Mouse (Mus musculus) embryonic facial prominence, embryonic 11.5 days (tissue): Measurements from ENCODE around the gene Tcea3. TPM values are rescaled to one million over a fixed set of nuclear protein-coding genes. Genes with fewer than 3 reads are reported as not detected.

ENCODE experiments used
- ATAC-seq: fragments of 200-750 bp; cut with Nextera tagmentation; replicated peaks from 2 replicates; pipeline ENCODE4 v1.8.0; 2017; ENCODE audit warnings: low read depth; ENCODE audit not compliant: insufficient number of reproducible peaks, low FRiP score, low TSS enrichment
- DNase-seq: peaks from one replicate; pipeline ENCODE4 v3.0.0-alpha.2; 2015; ENCODE audit warnings: low spot score
- H3K27ac ChIP-seq: fragments of 300-500 bp; sonication (generic); replicated peaks from 2 replicates; pipeline ENCODE4 v1.5.1; 2014; ENCODE audit warnings: mild to moderate bottlenecking, low read depth, low read length, control low read depth
- H3K27me3 ChIP-seq: fragments of 300-500 bp; sonication (generic); 2 replicates; pipeline ENCODE4 v1.6.1; 2014; ENCODE audit warnings: mild to moderate bottlenecking, low read length, moderate library complexity, mixed read lengths; ENCODE audit not compliant: control insufficient read depth, insufficient read depth
- H3K36me3 ChIP-seq: fragments of 300-500 bp; sonication (generic); replicated peaks from 2 replicates; pipeline ENCODE4 v1.6.1; 2014; ENCODE audit warnings: low read depth, mild to moderate bottlenecking, low read length, moderate library complexity, mixed read lengths; ENCODE audit not compliant: control insufficient read depth, insufficient read depth
- H3K4me1 ChIP-seq: fragments of 300-500 bp; sonication (generic); 2 replicates; pipeline ENCODE4 v1.6.1; 2014; ENCODE audit warnings: low read length, mixed read lengths; ENCODE audit not compliant: control insufficient read depth, insufficient read depth
- H3K4me2 ChIP-seq: fragments of 300-500 bp; sonication (generic); 2 replicates; pipeline ENCODE4 v1.6.1; 2014; ENCODE audit warnings: low read depth, mild to moderate bottlenecking, control low read depth, low read length, moderate library complexity
- H3K4me3 ChIP-seq: fragments of 300-500 bp; sonication (generic); 2 replicates; pipeline ENCODE4 v1.5.1; 2014; ENCODE audit warnings: low read depth, low read length, control low read depth
- H3K9ac ChIP-seq: fragments of 300-500 bp; sonication (generic); replicated peaks from 2 replicates; pipeline ENCODE4 v1.6.1; 2014; ENCODE audit warnings: mild to moderate bottlenecking, control low read depth, low read length
- H3K9me3 ChIP-seq: fragments of 300-500 bp; sonication (generic); replicated peaks from 2 replicates; pipeline ENCODE4 v1.6.1; 2016; ENCODE audit warnings: mild to moderate bottlenecking, low read length, inconsistent platforms, mixed read lengths; ENCODE audit not compliant: control insufficient read depth
- WGBS: fragments of 180-500 bp; shearing (Covaris S2); extraction: QIAGEN DNeasy Blood & Tissue Kit; methylation state at CpG from one replicate; pipeline ENCODE4 v1.1.7; 2014; 5-methylcytosine and 5-hydroxymethylcytosine counted together
- polyA plus RNA-seq: library from polyadenylated mRNA; unstranded; fragments of >200 nt; fragmentation: Nextera tagmentation; extraction: Ambion mirVana; gene quantifications from 2 replicates; pipeline ENCODE4 v1.2.1, GENCODE M21; 2014

The Tcea3 gene
- polyA plus RNA-seq, 1 experiment from 2014 or later: 1.3 TPM

GRCm38 (mm10) chr4:136210931-136211330, 36.6 kb upstream of the Tcea3 start:
- H3K4me1 ChIP-seq: 0 out of 2 replicates have a peak, but pooled peaks cover 2% of the 10 kb centered on the region
- no peaks in the 10 kb centered on the region for H3K36me3 ChIP-seq
- no peak overlapping the region for H3K4me2 ChIP-seq
- H3K27ac ChIP-seq: no peak overlapping the region
- no peak for DNase-seq
- H3K27me3 ChIP-seq: no peaks in the 10 kb centered on the region
- H3K9ac ChIP-seq: no peak overlapping the region
- no peak overlapping the region for H3K4me3 ChIP-seq
- no peaks in the 10 kb centered on the region for H3K9me3 ChIP-seq
- 80% methylated on average over 9 of the region's 9 CpGs for WGBS
- ATAC-seq: no peak

- Histone ChIP-seq H3K36me3 (no peaks in the 10 kb centered on the region), H3K27ac (no peak overlapping the region), H3K4me2 (no peak overlapping the region), H3K9ac (no peak overlapping the region), H3K4me3 (no peak overlapping the region), H3K27me3 (no peaks in the 10 kb centered on the region), H3K4me1 (peaks cover 5% of the 10 kb centered on the region), H3K9me3 (no peaks in the 10 kb centered on the region)
- no peak for DNase-seq
- ATAC-seq: no peak
- WGBS: 79% methylated on average over 7 of the region's 7 CpGs
Observed at GRCm38 (mm10) chr4:136213629-136214028, 33.9 kb upstream of the Tcea3 start.

GRCm38 (mm10) chr4:136214828-136215227, 32.7 kb upstream of the Tcea3 start:
- Histone ChIP-seq H3K36me3 (no peaks in the 10 kb centered on the region), H3K9ac (no peak overlapping the region), H3K4me3 (no peak overlapping the region), H3K27me3 (no peaks in the 10 kb centered on the region), H3K27ac (no peak overlapping the region), H3K9me3 (no peaks in the 10 kb centered on the region), H3K4me2 (no peak overlapping the region), H3K4me1 (peaks cover 13% of the 10 kb centered on the region)
- ATAC-seq (no peak), DNase-seq (no peak)
- whole genome bisulfite sequencing: 83% methylated on average over 8 of the region's 8 CpGs

GRCm38 (mm10) chr4:136215576-136215975, 32.0 kb upstream of the Tcea3 start:
- no peak overlapping the region for H3K9ac ChIP-seq
- ATAC-seq (no peak), DNase-seq (no peak)
- no peak overlapping the region for H3K4me2 ChIP-seq
- no peak overlapping the region for H3K4me3 ChIP-seq
- no peaks in the 10 kb centered on the region for H3K36me3 ChIP-seq
- 80% methylated on average over 8 of the region's 8 CpGs for whole genome bisulfite sequencing
- no peaks in the 10 kb centered on the region for H3K27me3 ChIP-seq
- H3K27ac ChIP-seq: no peak overlapping the region
- no peaks in the 10 kb centered on the region for H3K9me3 ChIP-seq
- H3K4me1 ChIP-seq: peaks cover 13% of the 10 kb centered on the region

- Histone ChIP-seq H3K4me2 (no peak overlapping the region), H3K4me1 (peaks cover 13% of the 10 kb centered on the region), H3K4me3 (no peak overlapping the region), H3K27ac (no peak overlapping the region), H3K36me3 (no peaks in the 10 kb centered on the region), H3K9me3 (no peaks in the 10 kb centered on the region), H3K9ac (no peak overlapping the region), H3K27me3 (no peaks in the 10 kb centered on the region)
- DNase-seq: no peak
- WGBS: 63% methylated on average over 10 of the region's 10 CpGs
- ATAC-seq: no peak
Observed at GRCm38 (mm10) chr4:136217063-136217462, 30.5 kb upstream of the Tcea3 start.

- H3K4me3 ChIP-seq: no peak overlapping the region
- H3K9ac ChIP-seq: peak overlapping the region; percentile 32
- peaks cover 13% of the 10 kb centered on the region for H3K4me1 ChIP-seq
- DNase-seq: peak; percentile 41
- H3K27ac ChIP-seq: no peak overlapping the region
- no peaks in the 10 kb centered on the region for H3K36me3 ChIP-seq
- no peak for ATAC-seq
- 12% methylated on average over 18 of the region's 18 CpGs for WGBS
- no peaks in the 10 kb centered on the region for H3K27me3 ChIP-seq
- no peaks in the 10 kb centered on the region for H3K9me3 ChIP-seq
- peak overlapping the region; percentile 8; the same call in 1 of the 2 replicates for H3K4me2 ChIP-seq
Observed at GRCm38 (mm10) chr4:136218595-136219214, 28.8 kb upstream of the Tcea3 start.

- 4% methylated on average over 17 of the region's 17 CpGs for WGBS
- DNase-seq (peak; percentile 75), ATAC-seq (peak; percentile 81; the same call in 1 of the 2 replicates)
- 0 out of 2 replicates have a peak overlapping the region, but pooled peaks have one; percentile 15 for H3K4me3 ChIP-seq
- peak overlapping the region; percentile 28; the same call in 1 of the 2 replicates for H3K9ac ChIP-seq
- peaks cover 15% of the 10 kb centered on the region for H3K4me1 ChIP-seq
- no peaks in the 10 kb centered on the region for H3K9me3 ChIP-seq
- H3K27me3 ChIP-seq: no peaks in the 10 kb centered on the region
- no peaks in the 10 kb centered on the region for H3K36me3 ChIP-seq
- H3K4me2 ChIP-seq: peak overlapping the region; percentile 44
- H3K27ac ChIP-seq: no peak overlapping the region
Observed at GRCm38 (mm10) chr4:136220133-136220775, 27.3 kb upstream of the Tcea3 start.

- no peak for ATAC-seq
- Histone ChIP-seq H3K36me3 (no peaks in the 10 kb centered on the region), H3K9ac (no peak overlapping the region), H3K9me3 (no peaks in the 10 kb centered on the region), H3K4me1 (peaks cover 9% of the 10 kb centered on the region), H3K27me3 (no peaks in the 10 kb centered on the region), H3K4me2 (no peak overlapping the region), H3K4me3 (no peak overlapping the region), H3K27ac (no peak overlapping the region)
- 64% methylated on average over 13 of the region's 13 CpGs for WGBS
- no peak for DNase-seq
Observed at GRCm38 (mm10) chr4:136223549-136224239, 23.8 kb upstream of the Tcea3 start.
